In the genomic region with DNA sequence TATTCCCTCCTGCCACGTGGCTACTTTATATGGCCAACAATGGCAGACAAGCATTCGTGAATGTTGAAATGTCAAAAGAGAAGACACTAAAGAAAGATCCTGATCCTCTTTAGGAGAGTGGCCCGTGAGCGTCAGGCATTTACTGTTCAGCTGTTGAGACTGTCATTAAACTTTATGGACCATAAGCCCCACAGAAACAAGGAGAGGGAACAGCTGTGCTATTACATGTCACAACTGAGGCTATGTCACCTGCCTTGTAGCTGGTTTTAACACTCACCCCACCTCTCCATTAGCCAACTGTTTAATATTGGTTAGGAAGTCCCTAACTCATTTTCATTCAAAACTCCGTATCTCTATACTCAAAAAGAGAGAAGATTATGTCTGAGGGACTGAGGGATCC, we compare ENCODE assay signal across 24 mouse cellular contexts.
"Had no signal": no experiment of that assay in that cellular context is flagged by ENCODE, and none has a peak within 500 bp of the region (broad histone marks: within the 10 kb centered on the region; RNA-seq: fewer than 3 reads in every experiment).

No protein-coding gene starts in this region.

- H3K4me1 ChIP-seq: heart, embryonic 13.5 days; heart, embryonic 15.5 days; hindbrain, embryonic 13.5 days; hindbrain, embryonic 15.5 days; limb, embryonic 12.5 days; limb, embryonic 15.5 days had no signal

- H3K36me3 ChIP-seq: heart, embryonic 13.5 days; heart, embryonic 15.5 days; hindbrain, embryonic 13.5 days; hindbrain, embryonic 15.5 days; limb, embryonic 12.5 days; limb, embryonic 15.5 days; liver, embryonic 12.5 days had no signal

- H3K27ac ChIP-seq: heart, adult 2 months; heart, embryonic 13.5 days; heart, embryonic 15.5 days; hindbrain, embryonic 13.5 days; hindbrain, embryonic 15.5 days; hindbrain, postnatal 0 days; limb, embryonic 12.5 days; limb, embryonic 15.5 days; liver, embryonic 12.5 days; liver, embryonic 14.5 days had no signal

- ATAC-seq: forebrain, postnatal 0 days; hindbrain, postnatal 0 days; intestine, embryonic 16.5 days; liver, embryonic 12.5 days had no signal

- H3K9ac ChIP-seq: forebrain, postnatal 0 days; heart, embryonic 13.5 days; heart, embryonic 15.5 days; hindbrain, embryonic 13.5 days; hindbrain, embryonic 15.5 days; limb, embryonic 12.5 days; limb, embryonic 15.5 days; liver, embryonic 12.5 days; liver, embryonic 14.5 days had no signal

- H3K4me3 ChIP-seq: heart, adult 2 months; heart, embryonic 13.5 days; heart, embryonic 15.5 days; hindbrain, embryonic 13.5 days; hindbrain, embryonic 15.5 days; limb, embryonic 12.5 days; limb, embryonic 15.5 days; liver, embryonic 12.5 days had no signal

- H3K9me3 ChIP-seq: heart, embryonic 13.5 days; heart, embryonic 15.5 days; hindbrain, embryonic 13.5 days; hindbrain, embryonic 15.5 days; limb, embryonic 12.5 days; limb, embryonic 15.5 days; liver, embryonic 12.5 days had no signal

- H3K27me3 ChIP-seq: heart, embryonic 13.5 days; heart, embryonic 15.5 days; hindbrain, embryonic 13.5 days; hindbrain, embryonic 15.5 days; limb, embryonic 12.5 days; limb, embryonic 15.5 days; liver, embryonic 12.5 days had no signal

- DNase-seq: forebrain, postnatal 0 days; gastrocnemius, postnatal 14 days; gastrocnemius, postnatal 36 days; heart, adult 11 months; heart, adult 2 months; heart, postnatal 14 days; heart, postnatal 36 days; kidney, adult 11 months; kidney, adult 8-10 months; kidney, postnatal 14 days; layer of hippocampus, adult 9-11 months; layer of hippocampus, postnatal 36 days; left cerebral cortex, postnatal 4 days had no signal

- H3K4me2 ChIP-seq: heart, embryonic 11.5 days; heart, embryonic 13.5 days; heart, embryonic 15.5 days; hindbrain, embryonic 13.5 days; hindbrain, embryonic 15.5 days; limb, embryonic 12.5 days; limb, embryonic 15.5 days; liver, embryonic 12.5 days had no signal
